Comparison of ENCODE assay signal across 20 mouse cellular contexts in the genomic region with DNA sequence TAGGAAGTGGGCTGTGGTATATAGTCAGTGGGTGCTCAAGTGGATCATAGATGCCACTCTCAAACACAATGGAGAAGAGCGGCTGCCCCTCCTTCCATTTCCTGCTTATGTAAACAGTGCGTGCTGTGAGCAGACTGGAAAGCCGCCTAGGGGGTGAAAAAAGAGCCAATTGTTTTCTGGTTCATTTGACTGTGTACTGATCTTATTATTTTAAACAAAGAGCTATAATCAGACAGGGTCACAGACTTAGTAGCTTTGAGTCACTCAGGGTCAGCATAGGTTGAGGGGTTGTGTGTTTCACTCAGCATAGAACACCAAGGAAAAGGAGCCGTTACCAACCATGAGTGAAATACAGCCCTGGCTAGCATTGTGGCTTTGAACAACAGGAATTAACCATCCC.
DNase-seq lines count a peak whose midpoint lies in the region; ATAC-seq and TF ChIP-seq lines count a peak whose summit lies in the region.
"Had no signal": no experiment of that assay in that cellular context is flagged by ENCODE, and none has a peak within 500 bp of the region (broad histone marks: within the 10 kb centered on the region; RNA-seq: fewer than 3 reads in every experiment).

No protein-coding gene starts in this region.

- no peaks in the 10 kb centered on the region for H3K9me3 ChIP-seq in lung, embryonic 14.5 days (ENCODE audit: low read depth, low read length)
- H3K9me3 ChIP-seq: embryonic facial prominence, embryonic 13.5 days had no signal

- no peaks in the 10 kb centered on the region for H3K36me3 ChIP-seq in lung, embryonic 14.5 days (ENCODE audit: insufficient read depth)
- H3K36me3 ChIP-seq: embryonic facial prominence, embryonic 13.5 days had no signal

- H3K27me3 ChIP-seq in lung, embryonic 14.5 days (ENCODE audit: insufficient read depth, low read length), result no peaks in the 10 kb centered on the region
- H3K27me3 ChIP-seq: embryonic facial prominence, embryonic 13.5 days had no signal

- TF ChIP-seq POLR2A in lung, adult 2 months (IDR thresholded peaks at IDR 0.05; ENCODE audit: borderline replicate concordance, extremely low read depth, low read depth, low read length), result no peak

- H3K9ac ChIP-seq in lung, embryonic 14.5 days, result no peak overlapping the region
- H3K9ac ChIP-seq: embryonic facial prominence, embryonic 13.5 days had no signal

- ATAC-seq in lung, embryonic 14.5 days (ENCODE audit: insufficient read depth), result peak; percentile 56; the same call in 1 of the 2 replicates
- ATAC-seq in activated CD4-positive, CD25-positive, alpha-beta regulatory T cell, adult 4 months, result no peak
- ATAC-seq: forebrain, embryonic 16.5 days had no signal

- peak; percentile 47 for DNase-seq in lung, embryonic 14.5 days
- no peak for DNase-seq in lung, adult 2 months
- DNase-seq in R1 (ENCODE audit: low read depth, low spot score), result peak; percentile 84
- DNase-seq in embryo, embryonic 11 days, result peak; percentile 42
- peak; percentile 51 for DNase-seq in mesoderm, embryonic 11.5 days (ENCODE audit: low read depth, low spot score)
- no peak for DNase-seq in spleen, adult 18-20 months
- DNase-seq in cerebellum, postnatal 36 days, result no peak
- DNase-seq: adrenal gland, postnatal 10 days; cerebellum, adult 9-10 months; gastrocnemius, adult 2 months; heart, postnatal 36 days; kidney, adult 8-10 months; thymus, postnatal 36 days had no signal

- H3K4me3 ChIP-seq in lung, embryonic 14.5 days (ENCODE audit: low read depth, low read length), result no peak overlapping the region
- no peak overlapping the region for H3K4me3 ChIP-seq in lung, adult 2 months (replicated peaks; ENCODE audit: extremely low read depth, low read depth, low read length)
- H3K4me3 ChIP-seq: embryonic facial prominence, embryonic 13.5 days; gastrocnemius, adult 2 months; layer of hippocampus, adult 2 months; myocyte had no signal

- H3K4me1 ChIP-seq in lung, embryonic 14.5 days (ENCODE audit: insufficient read depth), result no peaks in the 10 kb centered on the region
- H3K4me1 ChIP-seq in lung, adult 2 months (ENCODE audit: control insufficient read depth, insufficient read depth, low read length), result no peaks in the 10 kb centered on the region; the same call in 1 of the 2 replicates
- H3K4me1 ChIP-seq: embryonic facial prominence, embryonic 13.5 days had no signal

- WGBS in lung, embryonic 14.5 days, result 26% methylated on average over 4 of the region's 4 CpGs
- WGBS in lung, adult 2 months, result 13% methylated on average over 4 of the region's 4 CpGs

- no peak overlapping the region for H3K4me2 ChIP-seq in lung, embryonic 14.5 days
- H3K4me2 ChIP-seq: embryonic facial prominence, embryonic 13.5 days; heart, embryonic 11.5 days had no signal

- no peak for TF ChIP-seq CTCF in lung, embryonic 14.5 days (IDR thresholded peaks at IDR 0.05; ENCODE audit: low read depth)
- TF ChIP-seq CTCF in lung, adult 2 months (IDR thresholded peaks at IDR 0.05; ENCODE audit: insufficient read depth, low read length), result no peak

- H3K27ac ChIP-seq in lung, embryonic 14.5 days (ENCODE audit: low read depth), result no peak overlapping the region
- H3K27ac ChIP-seq: embryonic facial prominence, embryonic 13.5 days; gastrocnemius, adult 2 months; layer of hippocampus, adult 2 months; stomach, postnatal 0 days had no signal

Comparison
In these comparisons a context has a peak if more than half of its experiments do, and no peak if none do; other contexts are left out.
1. DNase-seq: peak in lung, embryonic 14.5 days (single experiment), R1 (single experiment), embryo, embryonic 11 days (single experiment) and mesoderm, embryonic 11.5 days (single experiment); none in lung, adult 2 months (single experiment), spleen, adult 18-20 months (0 of 2) and cerebellum, postnatal 36 days (0 of 2).